Mouse (Mus musculus) ES-E14 (cell line): ENCODE results near the gene Rpl26.

Source experiments
- MAFK ChIP-seq: IDR thresholded peaks from 2 replicates; pipeline ENCODE4 v1.6.1; 2014; ENCODE audit warnings: mild to moderate bottlenecking, low read depth, low read length, inconsistent platforms; ENCODE audit not compliant: insufficient read depth
- ZC3H11A ChIP-seq: IDR thresholded peaks from 2 replicates; pipeline ENCODE4 v1.6.1; 2012; ENCODE audit warnings: low read depth, mild to moderate bottlenecking, inconsistent platforms, low read length, borderline replicate concordance

- no peak for TF ChIP-seq MAFK
- no peak for TF ChIP-seq ZC3H11A
These were observed 17.5 kb upstream of the Rpl26 start for GRCm38 (mm10) chr11:68883843-68884242.
